Mouse (Mus musculus) kidney, postnatal 4 days (tissue): ENCODE data around the gene Tex14.

Experiments
- DNase-seq, 2 experiments: peaks; one replicate each; pipeline ENCODE4 v3.0.0; 2021; ENCODE audit warnings: mixed read lengths in 2 of 2

Gene Tex14

GRCm38 (mm10) chr11:87595327-87595841 is 190.5 kb downstream of the Tex14 start:
- DNase-seq, result peak; percentile 88 to 92

GRCm38 (mm10) chr11:87595976-87596375 is 191.1 kb downstream of the Tex14 start:
- peak; percentile 33 to 49 for DNase-seq

GRCm38 (mm10) chr11:87596492-87596891 is 191.6 kb downstream of the Tex14 start:
- DNase-seq, result peak in 1 of 2 experiments; percentile 19

DNA sequence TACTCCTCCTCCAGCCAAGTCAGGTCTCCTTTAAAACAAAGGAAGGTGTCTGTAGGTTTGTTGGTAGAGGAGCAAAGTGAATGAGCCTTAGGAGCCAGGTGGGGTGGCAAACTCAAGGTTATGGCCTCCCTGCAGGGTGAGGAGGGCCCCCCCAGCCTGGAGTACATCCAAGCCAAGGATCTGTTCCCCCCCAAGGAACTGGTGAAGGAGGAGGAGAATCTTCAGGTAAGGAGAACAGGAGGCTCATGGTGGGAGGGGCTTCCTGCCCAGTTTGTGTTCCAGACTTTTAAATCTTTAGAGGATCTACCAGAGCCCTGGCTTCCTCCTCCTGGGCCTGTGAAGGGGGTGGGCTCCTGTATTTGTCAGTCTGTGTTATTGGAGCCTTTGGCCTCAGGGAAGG is 192.2 kb downstream of the Tex14 start:
- DNase-seq, result peak in 1 of 2 experiments; percentile 2

DNA sequence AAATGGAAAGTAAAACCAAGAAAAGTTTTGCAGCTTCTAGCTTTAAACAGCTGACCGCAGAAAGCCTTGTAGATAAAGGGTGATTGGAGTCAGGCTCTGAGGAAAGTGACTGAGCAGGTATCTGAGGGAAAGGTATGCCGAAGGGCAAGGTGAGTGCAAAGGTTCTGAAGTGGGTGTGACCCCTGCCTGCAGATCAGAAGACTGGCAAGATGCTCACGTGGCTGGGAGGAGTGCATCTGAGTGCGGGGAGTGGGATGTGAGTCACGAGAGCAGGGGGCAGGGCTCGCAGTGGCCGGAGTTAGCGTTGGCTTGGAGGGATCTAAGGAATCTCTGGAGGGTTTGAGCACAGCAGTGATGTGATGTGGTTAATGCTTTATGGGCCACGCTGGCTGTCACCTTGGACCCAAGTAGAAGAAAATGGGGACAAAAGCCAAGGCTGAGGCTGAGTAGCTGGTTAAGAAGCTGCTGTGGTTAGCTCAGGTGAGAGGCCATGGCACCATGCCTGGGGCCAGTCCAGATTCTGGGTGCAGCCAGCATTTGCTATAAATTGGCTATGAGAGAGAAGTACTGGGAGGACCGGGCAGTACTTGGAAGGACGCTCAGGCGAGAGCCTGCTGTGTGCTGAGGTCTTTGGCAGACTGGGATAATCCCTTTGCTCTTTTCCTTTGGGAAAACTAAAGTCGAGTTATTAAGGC is 194.7 kb downstream of the Tex14 start:
- no peak for DNase-seq

DNA sequence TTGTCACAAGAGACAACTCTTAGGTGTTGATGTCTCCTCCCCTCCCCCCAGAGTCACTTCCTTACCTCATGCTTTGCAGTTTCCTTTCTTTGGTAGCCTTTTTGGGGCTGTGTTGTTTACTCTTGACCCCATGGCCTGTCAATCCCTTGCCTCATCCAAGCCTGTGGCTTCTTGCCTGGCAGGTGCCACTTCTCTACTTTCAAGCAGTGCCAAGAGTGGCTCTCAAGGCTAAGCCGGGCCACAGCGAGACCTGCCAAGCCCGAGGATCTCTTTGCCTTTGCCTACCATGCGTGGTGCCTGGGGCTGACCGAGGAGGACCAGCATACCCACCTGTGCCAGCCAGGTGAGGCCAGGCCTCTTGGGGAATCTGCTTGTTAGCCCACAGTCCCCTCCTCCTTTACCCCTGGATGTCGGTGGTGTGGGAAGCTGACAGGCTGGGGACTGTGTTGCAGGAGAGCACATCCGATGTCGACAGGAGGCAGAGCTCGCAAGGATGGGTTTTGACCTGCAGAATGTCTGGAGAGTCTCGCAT is 195.5 kb downstream of the Tex14 start:
- DNase-seq, result peak in 1 of 2 experiments; percentile 0

DNA sequence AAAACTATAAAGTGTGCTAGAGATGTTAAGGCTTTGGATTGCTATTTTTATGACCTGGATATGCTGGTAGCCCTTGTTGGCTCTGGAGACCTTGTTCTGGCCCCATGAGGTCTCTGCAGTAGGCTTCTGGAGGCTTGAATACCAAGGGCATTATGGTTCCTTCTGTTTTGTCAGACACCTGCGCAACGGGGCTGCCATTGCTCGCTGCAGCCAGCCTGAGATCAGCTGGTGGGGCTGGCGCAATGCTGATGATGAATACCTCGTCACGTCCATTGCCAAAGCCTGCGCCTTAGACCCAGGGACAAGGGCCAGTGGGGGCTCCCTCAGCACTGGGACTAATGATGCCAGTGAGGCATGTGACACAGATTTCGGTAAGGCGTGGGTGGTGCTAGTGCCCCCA is 197.4 kb downstream of the Tex14 start:
- peak in 1 of 2 experiments; percentile 0 for DNase-seq

DNA sequence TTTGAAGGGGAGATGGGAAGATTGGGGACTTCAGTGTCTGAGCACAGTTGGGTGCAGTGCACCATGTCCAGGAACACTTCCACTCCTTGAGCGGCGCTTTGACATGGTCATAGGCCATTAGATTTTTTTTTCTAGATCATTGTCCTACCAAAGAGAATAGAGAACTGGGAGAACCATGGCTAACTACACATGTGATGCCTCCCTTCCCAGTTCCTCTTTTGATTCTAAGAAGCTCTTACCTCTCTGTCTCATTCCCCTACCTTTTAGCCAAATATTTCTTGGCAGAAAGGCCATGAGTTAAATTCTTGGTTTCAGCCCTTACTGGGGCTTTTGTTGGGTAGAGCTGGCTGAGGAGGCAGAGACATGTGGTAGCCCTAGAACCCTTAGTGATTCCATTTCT is 198.7 kb downstream of the Tex14 start:
- no peak for DNase-seq
